Mouse (Mus musculus) ES-Bruce4 (cell line): ENCODE results near the gene Bcl9l.

Source experiments
- CTCF ChIP-seq: IDR thresholded peaks from one replicate; pipeline ENCODE4 v1.8.1; 2011; ENCODE audit warnings: low read depth, low read length
- EP300 ChIP-seq: IDR thresholded peaks from 2 replicates; pipeline ENCODE4 v1.6.1; 2011; ENCODE audit warnings: low read depth, low read length; ENCODE audit not compliant: insufficient read depth
- POLR2A ChIP-seq: IDR thresholded peaks from one replicate; pipeline ENCODE4 v1.8.1; 2011; ENCODE audit warnings: low read length; ENCODE audit not compliant: insufficient read depth

DNA sequence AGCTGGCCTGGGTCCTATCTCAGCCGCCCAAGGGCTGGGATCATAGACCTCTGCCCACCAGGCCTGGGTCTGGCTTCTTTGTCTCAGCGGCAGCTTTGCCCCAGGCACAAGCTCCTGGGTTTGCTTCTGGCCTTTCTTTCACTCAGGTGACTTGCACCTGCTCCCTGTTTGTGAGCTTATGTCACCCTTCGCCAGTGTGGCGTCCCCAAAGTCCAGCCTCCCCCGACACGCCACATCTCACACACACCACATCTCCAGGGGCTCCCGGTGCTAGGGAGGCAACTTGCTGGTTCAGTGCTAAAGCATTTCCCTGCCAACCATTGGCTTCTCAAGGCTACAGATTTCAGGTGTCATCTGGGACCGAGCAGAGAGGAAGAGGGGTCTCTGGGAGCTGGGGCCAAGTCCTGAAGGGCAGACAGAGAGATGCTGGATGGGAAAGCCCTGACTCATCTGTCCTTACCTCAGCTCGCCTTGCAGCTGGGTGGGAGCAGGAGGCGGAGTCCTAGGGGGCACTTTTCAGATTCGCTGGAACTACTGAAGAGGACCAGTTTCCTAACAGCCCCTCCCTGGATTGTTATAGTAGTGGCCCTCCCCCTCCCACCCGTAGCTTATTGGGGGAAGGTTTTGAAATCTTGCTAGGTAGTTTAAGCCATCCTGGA is 14.3 kb downstream of the Bcl9l start:
- TF ChIP-seq CTCF (no peak), EP300 (peak; percentile 76; the same call in 1 of the 2 replicates), POLR2A (peak; percentile 12)
